Mouse (Mus musculus): ENCODE data around the gene Smyd2.

Smyd2 gene

DNA sequence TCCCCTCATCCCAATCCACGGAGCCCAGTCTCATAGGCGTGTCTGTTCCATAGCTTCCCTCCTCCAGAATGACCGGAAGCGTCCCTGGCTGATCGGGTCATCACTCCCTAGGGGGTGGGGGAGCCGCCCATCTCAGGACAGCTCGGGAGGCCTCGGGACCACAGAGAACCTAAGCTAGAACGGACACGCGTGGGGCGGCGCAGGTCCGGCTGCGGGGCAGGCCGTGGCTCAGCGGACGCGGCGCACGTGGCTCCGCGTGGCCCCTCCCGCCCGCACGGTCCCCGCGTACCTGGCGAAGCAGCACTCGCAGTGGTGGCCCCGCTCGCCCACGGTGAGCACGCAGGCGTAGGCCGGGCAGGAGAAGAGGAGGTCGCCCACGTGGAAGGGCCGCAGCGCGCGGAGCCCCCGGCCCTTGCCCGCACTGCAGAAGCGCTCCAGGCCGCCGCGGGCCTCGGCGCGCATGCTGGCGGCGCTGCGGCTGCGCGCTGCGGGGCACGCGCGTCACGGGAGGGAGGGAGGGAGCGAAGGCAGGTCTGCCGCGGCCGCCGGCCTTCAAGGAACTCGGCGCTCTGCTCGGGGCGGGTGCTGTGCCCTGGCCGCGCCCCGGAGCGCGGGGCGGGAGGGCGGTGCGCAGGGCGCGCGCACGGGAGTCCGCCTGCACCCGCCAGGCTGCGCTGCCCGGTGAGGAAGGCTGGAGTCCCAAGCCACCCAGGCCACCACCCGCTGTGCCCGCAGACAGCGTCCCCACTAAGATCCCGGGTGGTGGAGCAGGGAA is at the start of gene Smyd2:
TSS of gene Smyd2 (minus strand) at position 546 of the 775 bp plus-strand sequence.
- peak; percentile 72 for DNase-seq (ENCODE audit: low spot score)

DNA sequence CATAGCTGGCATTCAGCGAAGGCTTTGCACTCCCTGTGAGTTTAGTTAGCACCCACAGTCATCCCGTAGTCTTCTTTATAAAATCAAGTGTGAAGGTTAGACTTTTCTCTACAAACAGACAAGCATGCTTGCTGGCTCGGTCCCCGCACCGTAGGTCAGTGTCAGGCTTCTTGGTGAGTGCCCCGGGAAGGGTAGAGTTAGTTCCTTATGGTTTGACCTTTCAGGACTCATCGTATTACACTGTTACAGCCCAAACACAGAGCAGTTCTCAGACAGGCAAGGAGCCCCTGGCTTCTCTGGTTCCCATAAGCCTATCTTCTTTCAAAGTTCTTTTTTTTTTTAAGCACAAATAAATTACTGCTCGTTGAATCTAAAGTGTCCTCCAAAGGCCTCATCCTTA is 48.2 kb upstream of the Smyd2 start:
- DNase-seq (ENCODE audit: low spot score): no peak

DNA sequence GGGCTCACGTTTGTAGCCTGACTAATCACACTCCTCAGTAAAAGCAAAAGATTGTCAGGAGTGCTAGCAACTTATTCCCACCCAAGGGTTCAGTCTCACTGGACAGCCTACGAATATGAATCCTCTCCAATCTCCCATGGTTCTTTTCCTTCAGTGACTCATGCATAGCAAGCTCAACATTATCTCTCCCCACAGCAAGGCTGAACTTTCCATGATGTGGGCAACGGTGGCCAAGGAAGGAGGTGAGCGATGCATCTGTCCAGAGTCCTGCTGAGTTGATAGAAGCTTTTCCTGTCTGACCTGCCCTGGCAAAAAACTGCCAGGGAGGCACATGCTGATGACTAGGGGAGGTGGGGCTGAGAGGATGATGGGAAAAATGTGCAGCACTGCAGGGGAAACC is 45.9 kb upstream of the Smyd2 start:
- DNase-seq (ENCODE audit: low spot score): no peak

DNA sequence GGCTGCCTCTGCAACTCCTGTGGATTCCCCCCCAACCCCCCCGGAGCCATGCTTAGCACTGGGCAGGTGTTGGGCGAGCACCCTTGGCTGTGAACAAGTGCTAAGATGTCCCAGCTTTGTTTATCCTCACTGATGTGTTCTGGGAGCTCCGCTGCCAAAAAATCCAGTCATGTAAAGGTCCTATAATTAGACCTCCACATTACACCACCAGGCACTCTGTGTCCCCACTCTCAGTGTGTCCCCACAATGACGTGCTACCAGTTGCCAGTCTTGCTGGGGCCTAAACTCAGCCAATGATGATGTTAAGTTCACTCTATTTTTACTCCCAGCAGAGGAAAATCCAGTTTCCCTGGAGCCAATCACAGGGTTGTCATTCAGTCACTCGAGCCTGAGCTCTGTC is 38.3 kb upstream of the Smyd2 start:
- DNase-seq (ENCODE audit: low spot score): no peak

DNA sequence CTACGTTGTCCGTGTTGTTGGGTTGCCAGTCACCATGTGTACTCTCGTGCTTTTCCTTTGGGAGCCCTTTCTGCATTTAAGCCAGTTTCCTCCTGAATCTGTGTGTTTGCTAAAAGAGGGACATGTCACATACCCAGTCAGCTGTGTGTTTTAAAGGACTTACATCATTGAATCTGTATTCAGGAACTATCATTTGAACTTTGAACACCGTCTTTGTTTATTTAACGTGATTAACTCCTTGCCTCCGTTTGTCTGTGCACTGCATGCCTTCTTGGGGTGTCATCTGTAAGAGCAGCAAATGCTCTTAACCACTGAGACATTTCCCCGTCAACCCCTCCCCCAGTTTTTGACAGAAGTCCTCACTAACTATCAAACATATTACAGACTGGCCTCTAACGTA is 37.6 kb upstream of the Smyd2 start:
- DNase-seq (ENCODE audit: low spot score): no peak

DNA sequence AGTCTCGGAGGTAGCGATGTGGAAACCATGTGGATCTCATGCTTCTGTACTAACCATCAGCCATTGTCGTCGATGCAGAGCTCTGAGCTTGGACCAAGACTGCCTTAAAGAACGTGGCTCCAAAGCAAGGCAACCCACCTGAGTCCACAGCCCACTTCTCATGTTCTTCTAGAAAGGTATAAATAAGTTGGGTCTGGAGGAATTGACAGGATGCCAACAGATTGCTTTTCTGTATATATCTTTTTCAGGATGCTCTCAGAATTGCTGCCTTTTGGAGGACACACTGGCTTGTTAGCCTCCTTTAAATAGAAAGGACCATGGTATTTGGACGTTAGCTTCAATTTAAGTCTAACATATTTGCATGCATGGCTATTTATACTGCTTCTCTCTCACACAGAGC is 29.7 kb upstream of the Smyd2 start:
- DNase-seq (ENCODE audit: low spot score): no peak

DNA sequence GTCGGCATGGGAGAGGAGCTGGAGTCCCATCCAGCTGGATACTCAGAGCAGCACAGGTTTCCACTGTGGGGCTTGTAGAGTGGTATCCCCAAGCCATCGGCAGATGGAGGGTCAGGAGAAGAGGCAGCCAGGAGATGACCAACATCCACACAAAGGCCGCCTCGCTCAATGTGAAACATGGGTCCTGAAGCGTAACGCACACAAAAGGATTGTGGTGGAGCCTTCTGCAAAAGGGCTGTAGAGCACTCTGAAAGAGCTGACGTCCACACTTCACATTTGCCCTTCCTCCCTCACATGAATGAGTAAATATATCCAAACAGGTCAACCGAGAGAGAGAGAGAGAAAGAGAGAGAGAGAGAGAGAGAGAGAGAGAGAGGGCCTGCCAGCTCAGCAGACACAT is 25.2 kb upstream of the Smyd2 start:
- no peak for DNase-seq (ENCODE audit: low spot score)

DNA sequence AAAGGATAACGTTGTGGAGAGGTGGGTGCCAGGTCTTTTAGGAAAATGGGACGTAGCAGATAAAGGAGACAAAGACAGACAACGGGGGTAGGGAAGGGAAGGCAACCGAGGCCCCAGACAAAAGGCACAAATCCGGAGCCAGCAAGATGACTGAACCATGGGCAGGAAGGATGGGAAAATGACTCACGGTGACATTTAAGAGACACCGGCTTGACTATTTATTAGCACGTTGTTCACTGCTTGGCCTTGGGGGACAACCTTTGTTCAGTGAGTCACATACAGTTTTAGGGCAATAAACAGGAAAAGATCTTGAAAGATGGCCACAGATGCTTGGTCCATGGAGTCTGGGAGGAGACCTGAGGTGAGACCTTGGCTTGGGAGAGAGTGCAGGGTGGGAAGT is 24.0 kb upstream of the Smyd2 start:
- DNase-seq (ENCODE audit: low spot score): no peak

DNA sequence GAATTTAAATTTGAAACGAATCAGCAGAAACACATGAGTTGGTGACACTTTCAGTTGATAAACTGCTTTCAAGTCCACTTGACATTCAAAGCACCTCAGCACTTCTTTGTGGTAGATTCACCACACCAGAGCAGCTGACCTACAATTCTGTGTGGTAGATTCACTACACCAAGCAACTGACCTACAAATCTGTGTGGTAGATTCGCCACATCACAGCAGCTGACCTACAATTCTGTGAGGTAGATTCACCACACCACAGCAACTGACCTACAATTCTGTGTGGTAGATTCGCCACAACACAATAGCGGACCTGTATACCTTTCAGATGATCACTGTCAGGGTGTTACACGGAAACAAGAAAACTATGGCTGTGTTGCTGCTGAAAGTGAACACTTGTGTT is 19.6 kb upstream of the Smyd2 start:
- DNase-seq (ENCODE audit: low spot score): no peak

DNA sequence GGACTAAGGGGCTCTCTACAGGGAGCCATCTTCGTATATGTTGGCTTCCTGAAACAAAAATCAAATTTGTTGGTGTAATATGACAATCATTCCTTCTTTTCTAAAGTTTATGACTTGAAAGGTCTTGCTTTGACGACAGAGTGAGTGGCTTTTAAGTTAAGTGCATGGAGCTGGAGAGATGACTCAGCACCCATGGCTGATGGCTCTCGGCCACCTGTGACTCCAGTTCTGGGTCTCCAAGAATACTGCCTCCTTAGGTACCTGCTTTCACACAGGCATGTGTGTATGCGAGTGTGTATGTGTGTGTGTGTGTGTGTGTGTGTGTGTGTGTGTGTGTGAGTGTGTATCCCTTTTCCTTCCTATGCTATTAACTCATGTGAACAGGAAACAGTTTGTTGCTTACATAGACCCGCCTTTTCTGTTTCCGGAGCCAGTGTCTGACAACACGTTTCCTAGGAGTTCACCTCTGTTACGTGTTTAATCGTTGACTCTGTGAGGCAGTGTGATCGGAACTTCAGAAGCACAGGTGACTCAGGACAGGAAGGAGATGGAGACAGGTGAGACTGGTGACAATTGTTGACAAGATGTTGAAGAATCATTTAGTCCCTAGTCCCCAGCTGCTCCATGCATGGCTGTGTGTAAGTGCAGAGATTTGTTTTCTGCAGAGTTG is 14.4 kb upstream of the Smyd2 start:
- DNase-seq (ENCODE audit: low spot score): no peak

DNA sequence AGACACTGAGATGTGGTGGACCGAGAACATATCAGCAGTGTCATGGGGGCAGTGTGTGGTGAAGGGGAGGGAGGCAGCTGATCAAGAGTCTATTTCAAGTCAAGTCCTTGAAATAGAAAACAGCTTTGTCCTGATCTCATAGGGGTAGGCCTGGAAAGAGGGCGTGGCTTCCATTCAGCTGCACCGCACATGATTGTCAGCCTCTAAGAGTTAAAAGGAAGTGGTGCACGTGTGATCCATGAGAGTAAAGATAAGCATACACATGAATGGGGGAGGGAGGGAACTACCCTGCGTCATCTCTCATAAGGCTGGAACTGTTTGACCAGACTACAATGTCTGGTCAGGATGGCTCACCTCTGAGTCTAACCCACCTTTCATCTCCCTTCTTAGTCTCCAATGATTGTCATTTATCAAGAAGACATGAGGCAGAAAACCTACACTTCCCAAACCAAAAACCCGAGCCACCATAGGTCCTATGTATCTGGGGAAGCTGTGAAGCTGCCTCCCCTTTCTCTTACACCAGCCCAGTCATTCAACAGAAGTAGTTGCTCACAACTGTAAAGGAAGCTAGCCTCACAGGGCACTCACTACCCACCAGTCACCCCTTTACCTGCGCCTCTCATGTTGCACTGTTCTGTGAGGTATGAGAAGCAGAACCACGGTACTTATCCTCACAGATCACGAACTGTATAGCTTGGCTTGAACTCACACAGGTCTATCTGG is 11.5 kb upstream of the Smyd2 start:
- no peak for DNase-seq (ENCODE audit: low spot score)

DNA sequence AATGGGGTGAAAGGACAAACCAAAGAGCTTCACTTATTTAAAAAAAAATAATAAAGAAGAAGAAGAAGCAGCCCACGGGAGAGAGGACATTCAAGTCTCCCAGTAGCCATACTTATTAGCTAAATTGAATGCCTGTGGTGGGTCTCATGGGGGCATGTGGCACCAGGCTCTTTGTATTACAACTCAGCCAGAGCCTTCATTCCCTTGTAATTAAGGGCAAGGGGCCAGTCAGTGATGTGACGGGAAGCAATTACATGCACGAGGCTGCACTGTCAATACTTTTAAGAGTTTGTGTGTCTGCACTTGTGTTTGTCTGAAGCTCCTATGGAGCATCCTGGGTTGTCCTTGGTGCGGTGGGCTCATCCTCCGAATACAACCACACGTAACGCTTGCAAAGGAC is 10.8 kb upstream of the Smyd2 start:
- no peak for DNase-seq (ENCODE audit: low spot score)

DNA sequence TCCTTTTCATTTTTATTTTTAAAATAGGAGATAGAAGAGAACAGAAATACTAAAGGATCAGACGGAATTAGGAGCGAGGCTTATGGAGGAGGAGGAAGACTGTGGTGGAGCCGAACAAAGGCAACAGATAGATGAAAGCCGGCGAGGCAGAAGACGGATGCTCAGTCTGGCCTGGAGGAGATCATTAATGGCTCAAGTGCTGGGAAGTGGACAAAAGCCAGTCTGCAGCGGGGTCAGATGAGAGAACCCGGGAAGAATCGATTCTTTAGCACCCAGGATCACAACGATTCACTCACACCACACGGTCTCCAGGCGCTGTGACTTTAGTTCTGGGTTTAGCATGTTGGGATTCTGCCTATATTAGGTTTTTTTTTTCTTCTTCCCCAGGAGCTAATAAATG is 10.0 kb upstream of the Smyd2 start:
- DNase-seq (ENCODE audit: low spot score): no peak

DNA sequence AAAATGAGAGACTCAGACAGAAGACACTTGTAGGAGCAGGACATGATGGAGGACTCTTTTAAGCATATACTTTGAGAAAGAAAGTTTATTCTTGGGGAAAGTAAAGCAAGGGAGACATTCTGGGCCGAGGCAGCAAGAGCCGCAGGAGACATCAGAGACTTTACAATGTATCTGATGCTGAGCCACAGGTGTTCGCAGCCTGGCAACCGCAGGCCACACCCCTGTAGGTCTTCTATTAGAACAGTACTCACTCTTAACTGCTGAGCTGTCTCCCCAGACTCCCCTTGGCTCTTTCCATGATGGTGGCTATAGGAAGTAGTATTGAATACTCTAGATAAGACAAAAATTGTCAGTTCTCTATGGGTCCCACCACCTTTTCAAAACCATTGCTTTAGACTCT is 7.7 kb upstream of the Smyd2 start:
- peak; percentile 69 for DNase-seq (ENCODE audit: low spot score)

DNA sequence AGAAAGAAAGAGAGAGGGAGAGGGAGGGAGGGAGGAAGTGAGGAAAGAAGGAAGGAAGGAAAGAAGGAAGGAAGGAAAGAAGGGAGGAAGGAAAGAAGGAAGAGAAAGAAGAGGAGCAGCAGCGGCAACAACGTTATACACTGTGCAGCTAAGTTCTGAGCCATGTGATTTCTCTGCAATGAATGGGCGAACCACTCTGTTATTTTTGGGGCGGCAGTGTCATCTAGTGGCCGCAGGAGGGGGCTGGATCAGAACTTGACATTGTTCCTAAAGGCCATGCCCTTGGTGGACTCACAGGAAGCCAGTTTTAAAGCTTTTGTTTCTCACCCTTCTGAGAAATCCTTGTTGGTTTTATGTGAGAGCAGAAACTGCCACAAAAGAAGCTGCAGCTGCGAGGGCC is 5.5 kb upstream of the Smyd2 start:
- DNase-seq (ENCODE audit: low spot score): no peak

DNA sequence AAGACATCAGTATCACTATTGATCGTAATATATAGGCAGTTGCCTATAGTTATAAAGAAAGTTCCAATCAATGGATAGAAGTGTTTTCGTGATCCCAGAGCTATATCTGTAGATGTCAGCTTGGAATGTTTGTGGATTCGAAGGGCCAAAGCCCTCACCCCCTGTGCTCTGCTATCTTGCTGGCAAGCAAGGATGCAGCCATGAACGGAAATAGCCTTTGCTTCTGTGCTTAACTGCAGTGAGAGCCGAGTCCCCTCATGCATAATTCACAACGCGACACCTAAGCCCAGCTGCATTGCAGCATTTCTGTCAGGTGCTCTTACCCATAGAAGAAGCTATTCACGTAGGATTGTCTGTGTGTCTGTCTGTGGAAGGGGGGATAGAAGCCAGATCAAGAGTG is 4.1 kb upstream of the Smyd2 start:
- no peak for DNase-seq (ENCODE audit: low spot score)

DNA sequence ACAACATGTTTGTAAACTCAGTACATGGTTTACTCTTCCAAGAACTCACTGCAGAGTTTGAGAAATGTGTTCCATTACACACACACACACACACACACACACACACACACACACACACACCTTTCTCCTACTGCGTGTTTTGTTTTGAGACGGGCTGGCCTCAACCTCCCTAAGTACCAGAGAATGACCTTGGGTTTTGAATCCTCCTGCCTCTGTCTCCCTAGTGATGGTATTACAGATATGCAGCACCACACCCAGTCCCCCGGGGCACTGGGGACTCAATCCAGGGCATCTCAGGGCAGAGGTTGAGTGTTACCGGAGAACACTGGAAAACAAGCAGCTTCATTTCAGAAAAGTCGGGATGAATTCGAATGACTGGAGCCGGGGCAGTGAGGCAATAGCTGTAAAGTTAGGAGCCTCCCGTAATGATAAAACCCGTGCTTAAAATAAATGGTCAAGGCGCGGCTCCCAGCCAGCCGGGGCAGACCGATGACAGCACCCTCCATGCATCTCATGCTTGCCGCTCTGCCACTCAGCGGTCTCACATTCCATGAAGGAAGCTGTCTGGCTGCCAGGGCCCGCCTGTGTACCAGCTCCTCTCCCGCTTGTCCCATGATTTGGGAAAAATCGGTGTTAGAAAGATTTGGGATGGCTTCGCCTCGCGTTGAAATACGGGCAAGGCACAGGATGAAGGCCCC is 1.9 kb upstream of the Smyd2 start:
- no peak for DNase-seq (ENCODE audit: low spot score)

DNA sequence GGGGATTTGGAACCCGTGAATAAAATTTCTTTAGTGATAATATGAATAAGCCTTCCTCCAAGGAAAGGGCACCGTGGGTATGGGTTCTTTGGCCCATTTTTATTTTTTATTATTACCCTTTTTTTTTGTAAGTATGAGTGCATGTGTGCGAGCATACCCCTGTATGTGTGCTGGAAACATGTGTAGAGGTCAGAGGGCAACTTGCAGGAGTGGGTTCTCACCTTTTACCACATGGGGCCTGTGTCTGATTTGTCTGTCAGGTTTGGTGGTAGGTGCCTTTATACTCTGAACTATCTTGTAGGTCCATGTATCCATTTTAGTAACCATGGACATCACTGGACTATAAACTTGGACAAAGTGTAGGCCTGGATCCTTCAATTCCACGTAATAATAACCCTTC is 994 bp upstream of the Smyd2 start:
- DNase-seq (ENCODE audit: low spot score): no peak

DNA sequence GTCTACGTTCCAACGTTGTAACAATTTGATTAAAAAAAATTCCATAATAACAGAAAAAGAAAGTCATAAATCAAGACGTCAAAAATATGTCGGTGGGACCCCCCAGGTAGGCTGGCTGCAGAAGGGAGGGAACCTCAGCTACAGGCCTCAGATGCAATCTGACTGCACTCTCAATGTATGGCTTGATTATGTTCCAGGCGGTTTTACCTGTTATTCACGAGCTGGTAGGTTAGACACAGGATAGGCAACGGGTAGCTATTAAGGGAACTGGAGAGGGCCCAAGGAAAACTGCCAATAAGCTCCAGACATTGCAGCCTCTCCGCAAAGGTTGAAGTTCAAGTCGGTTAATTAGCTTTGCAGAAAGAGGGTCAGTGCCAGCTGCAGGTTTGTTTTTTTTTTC is 558 bp upstream of the Smyd2 start:
- DNase-seq (ENCODE audit: low spot score): no peak

DNA sequence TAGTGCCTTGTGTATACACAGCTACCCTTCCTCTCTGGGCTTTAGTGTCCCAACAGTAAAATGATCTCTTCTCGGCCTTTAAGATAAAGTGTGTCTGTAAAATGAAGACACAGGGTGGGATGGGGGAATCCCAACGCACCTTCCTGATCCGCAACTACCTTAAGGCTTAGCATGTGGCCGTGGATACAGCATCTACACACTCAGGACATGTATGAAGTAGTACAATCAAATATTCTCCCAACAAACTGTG is 670 bp downstream of the Smyd2 start:
- no peak for DNase-seq (ENCODE audit: low spot score)

DNA sequence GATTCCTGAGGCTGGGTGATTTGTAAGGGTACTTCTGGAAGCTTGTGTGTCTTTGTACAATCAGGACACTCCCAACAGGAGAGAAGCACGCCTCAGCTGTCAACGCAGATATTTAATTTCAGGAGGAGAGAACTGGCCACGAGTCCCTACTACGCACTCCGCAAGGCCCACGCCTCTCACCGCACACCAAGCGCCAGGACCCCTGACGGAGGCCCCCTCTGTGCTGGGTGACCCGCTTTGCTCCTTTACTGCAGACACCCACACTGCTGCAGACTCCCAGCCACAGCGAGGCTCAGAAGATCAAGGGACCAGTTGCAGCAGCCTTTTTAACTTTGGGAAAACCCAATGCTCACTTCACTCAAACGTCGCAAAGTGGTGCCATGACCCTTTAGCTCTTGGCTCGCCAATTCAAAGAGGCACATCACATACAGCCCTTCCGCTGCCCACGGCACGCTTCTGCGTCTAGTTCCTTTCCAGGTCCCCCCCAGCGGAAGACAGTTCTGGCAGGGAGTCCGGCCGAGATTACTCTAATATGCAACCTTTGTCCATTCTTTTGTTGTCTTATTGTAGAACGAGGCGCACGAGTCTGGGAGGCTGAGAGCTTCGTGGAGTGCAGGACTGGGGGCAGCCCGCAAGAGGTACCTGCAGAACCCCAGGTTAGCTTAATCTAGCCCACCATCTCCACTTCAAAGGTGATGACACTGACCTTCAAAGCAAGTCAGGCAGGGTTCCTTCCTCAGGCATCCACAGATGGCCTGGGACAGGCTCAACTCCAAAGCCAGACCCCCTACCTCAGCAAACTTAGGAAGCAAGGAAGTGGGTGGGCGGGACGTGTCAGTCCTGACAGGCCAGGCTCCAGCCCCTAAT is 1.2 kb downstream of the Smyd2 start:
- DNase-seq (ENCODE audit: low spot score): no peak

DNA sequence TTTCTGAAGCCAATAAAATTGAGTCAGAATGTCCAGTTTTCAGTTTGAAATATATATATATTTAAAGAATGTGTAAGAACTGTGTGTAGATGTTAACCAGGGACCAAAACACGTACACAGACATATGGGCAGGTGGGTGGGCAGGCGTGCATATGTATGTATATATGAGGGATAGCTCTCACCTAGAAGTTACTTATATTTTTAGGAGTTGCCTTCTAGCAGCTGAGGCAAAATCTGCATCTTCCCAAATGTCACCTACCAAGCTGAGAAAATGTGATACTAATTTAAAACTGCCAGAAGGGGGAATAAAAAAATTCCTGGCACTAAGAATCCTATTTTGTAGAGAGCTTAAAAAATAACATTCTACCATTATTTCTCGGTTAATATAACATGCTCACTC is 2.4 kb downstream of the Smyd2 start:
- no peak for DNase-seq (ENCODE audit: low spot score)
